Mouse (Mus musculus): Measurements from ENCODE around the gene Parp4. TPM values are rescaled to one million over a fixed set of nuclear protein-coding genes. Genes with fewer than 3 reads are reported as not detected.

Gene Parp4
- polyA plus RNA-seq, 1 experiment: 20.5 TPM

DNA sequence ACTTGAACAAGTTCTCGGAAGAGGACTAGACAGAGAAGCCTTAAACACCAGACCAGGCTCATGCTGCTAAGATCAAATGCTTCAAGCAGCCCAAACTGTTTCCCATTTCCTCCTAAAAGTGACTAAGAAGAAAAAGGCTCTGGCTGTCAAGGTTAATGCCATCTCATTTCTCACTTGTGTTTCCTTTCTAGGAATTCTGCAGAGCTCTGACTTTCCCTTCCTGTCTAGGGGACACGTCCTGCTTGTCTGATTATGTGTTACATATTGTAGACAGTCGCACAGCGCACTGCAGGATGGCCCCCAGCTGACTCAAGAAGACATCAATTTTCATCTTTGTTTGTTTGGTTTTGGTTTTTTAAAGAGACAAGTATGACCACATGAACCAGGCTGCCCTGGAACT lies 130.3 kb downstream of the Parp4 start:
- TF ChIP-seq CTCF (IDR thresholded peaks at IDR 0.05; ENCODE audit: borderline replicate concordance, insufficient read depth, low read length): no peak
- TF ChIP-seq POLR2A (IDR thresholded peaks at IDR 0.05; ENCODE audit: low read depth, low read length): no peak
- H3K4me1 ChIP-seq (ENCODE audit: control insufficient read depth, insufficient read depth, low read length): no peaks in the 10 kb centered on the region
- H3K27ac ChIP-seq (ENCODE audit: insufficient read depth, low read length): no peak overlapping the region
- H3K4me3 ChIP-seq (ENCODE audit: insufficient read depth, low read length): no peak overlapping the region

Other genes with a start within 250 kb of the Parp4 start
- gene Atp12a, start 210.6 kb upstream of the Parp4 start, polyA plus RNA-seq (2011; ENCODE audit: insufficient read length, low read depth, missing spikeins): not detected in 2 replicates
- 1.7 and 1.9 TPM in 2 replicates for gene Rnf17, start 173.0 kb upstream of the Parp4 start, polyA plus RNA-seq (2011; ENCODE audit: insufficient read length, low read depth, missing spikeins)
- 11.7 and 12.1 TPM in 2 replicates for gene Cenpj, start 194 bp upstream of the Parp4 start, polyA plus RNA-seq (2011; ENCODE audit: insufficient read length, low read depth, missing spikeins)
- gene Mphosph8, start 92.6 kb downstream of the Parp4 start, polyA plus RNA-seq (2011; ENCODE audit: insufficient read length, low read depth, missing spikeins): 34.9 and 37.3 TPM in 2 replicates
- gene Pspc1, start 202.7 kb downstream of the Parp4 start, polyA plus RNA-seq (2011; ENCODE audit: insufficient read length, low read depth, missing spikeins): 47.7 and 57.4 TPM in 2 replicates
- gene Zmym5, start 236.1 kb downstream of the Parp4 start, polyA plus RNA-seq (2011; ENCODE audit: insufficient read length, low read depth, missing spikeins): 34.6 and 43.3 TPM in 2 replicates